Mouse (Mus musculus) hindbrain, postnatal 0 days (tissue): ENCODE measurements around the gene Fuz. TPM values are rescaled to one million over a fixed set of nuclear protein-coding genes. Genes with fewer than 3 reads are reported as not detected.

Experiments used
- ATAC-seq: fragments of 200-750 bp; cut with Nextera tagmentation; 2 replicates; pipeline ENCODE4 v1.8.0; 2017; ENCODE audit warnings: mild to moderate bottlenecking, moderate TSS enrichment, moderate library complexity
- DNase-seq: peaks from one replicate; pipeline ENCODE4 v3.0.0-alpha.2; 2015; ENCODE audit warnings: low spot score
- H3K27ac ChIP-seq: fragments of 300-500 bp; sonication (generic); 2 replicates; pipeline ENCODE4 v1.5.1; 2014; ENCODE audit warnings: mild to moderate bottlenecking
- H3K27me3 ChIP-seq: fragments of 300-500 bp; sonication (generic); 2 replicates; pipeline ENCODE4 v1.6.1; 2014; ENCODE audit warnings: low read length, mixed read lengths; ENCODE audit not compliant: insufficient read depth
- H3K36me3 ChIP-seq: fragments of 300-500 bp; sonication (generic); 2 replicates; pipeline ENCODE4 v1.6.1; 2014; ENCODE audit warnings: low read length, mixed read lengths; ENCODE audit not compliant: insufficient read depth
- H3K4me1 ChIP-seq: fragments of 300-500 bp; sonication (generic); 2 replicates; pipeline ENCODE4 v1.6.1; 2014; ENCODE audit warnings: antibody characterized with exemption, low read length, mixed read lengths; ENCODE audit not compliant: insufficient read depth
- H3K4me2 ChIP-seq: fragments of 300-500 bp; sonication (generic); 2 replicates; pipeline ENCODE4 v1.6.1; 2014; ENCODE audit warnings: low read depth, mild to moderate bottlenecking, low read length, moderate library complexity, mixed read lengths
- H3K4me3 ChIP-seq: fragments of 300-500 bp; sonication (generic); 2 replicates; pipeline ENCODE4 v1.5.1; 2014; ENCODE audit warnings: low read length
- H3K9ac ChIP-seq: fragments of 300-500 bp; sonication (generic); replicated peaks from 2 replicates; pipeline ENCODE4 v1.6.1; 2014; ENCODE audit warnings: mild to moderate bottlenecking, low read length, moderate library complexity, mixed read lengths
- H3K9me3 ChIP-seq: fragments of 300-500 bp; sonication (generic); 2 replicates; pipeline ENCODE4 v1.6.1; 2016; ENCODE audit warnings: low read length, mixed read lengths
- CTCF ChIP-seq: IDR thresholded peaks from 2 replicates; pipeline ENCODE4 v1.5.1; 2016; ENCODE audit warnings: antibody characterized with exemption, control low read depth, low read depth
- WGBS: fragments of 180-500 bp; shearing (Covaris S2); extraction: QIAGEN DNeasy Blood & Tissue Kit; methylation state at CpG from one replicate; pipeline ENCODE4 v1.1.7; 2014; 5-methylcytosine and 5-hydroxymethylcytosine counted together
- polyA plus RNA-seq: library from polyadenylated mRNA; unstranded; fragments of >200 nt; fragmentation: Nextera tagmentation; extraction: Ambion mirVana; gene quantifications from 2 replicates; pipeline ENCODE4 v1.2.1, GENCODE M21; 2015
- total RNA-seq: library from RNA; depleted of rRNA; stranded (reverse); fragments of >200 nt; gene quantifications from 2 replicates; pipeline ENCODE4 v1.2.3, GENCODE M21; 2014

Gene Fuz
- total and polyA plus RNA-seq, 2 experiments from 2014 or later, result 14.5 to 27.8 TPM

GRCm38 (mm10) chr7:44854356-44855031 is 41.4 kb upstream of the Fuz start:
- peaks cover 22% of the 10 kb centered on the region for H3K4me1 ChIP-seq
- H3K9ac ChIP-seq, result peak overlapping the region; percentile 59
- H3K27me3 ChIP-seq, result no peaks in the 10 kb centered on the region
- H3K27ac ChIP-seq, result peak overlapping the region; percentile 91
- peak overlapping the region; percentile 41 for H3K4me3 ChIP-seq
- peak; percentile 4; the same call in 1 of the 2 replicates for ATAC-seq
- H3K9me3 ChIP-seq, result no peaks in the 10 kb centered on the region
- H3K36me3 ChIP-seq, result peaks cover 13% of the 10 kb centered on the region; the same call in 1 of the 2 replicates
- WGBS, result 3% methylated on average over 45 of the region's 45 CpGs
- DNase-seq, result peak; percentile 79
- TF ChIP-seq CTCF, result no peak
- H3K4me2 ChIP-seq, result peak overlapping the region; percentile 72

GRCm38 (mm10) chr7:44855036-44855435 is 40.8 kb upstream of the Fuz start:
- 30% methylated on average over 10 of the region's 10 CpGs for WGBS
- Histone ChIP-seq H3K36me3 (peaks cover 13% of the 10 kb centered on the region; the same call in 1 of the 2 replicates), H3K27ac (peak overlapping the region; percentile 91), H3K9ac (peak overlapping the region; percentile 59), H3K4me1 (peaks cover 22% of the 10 kb centered on the region), H3K27me3 (no peaks in the 10 kb centered on the region), H3K4me2 (peak overlapping the region; percentile 72), H3K9me3 (no peaks in the 10 kb centered on the region), H3K4me3 (peak overlapping the region; percentile 41)
- DNase-seq (no peak), ATAC-seq (no peak)
- no peak for TF ChIP-seq CTCF

GRCm38 (mm10) chr7:44856265-44856916 is 39.5 kb upstream of the Fuz start:
- no peak overlapping the region; the same call in 1 of the 2 replicates for H3K9ac ChIP-seq

GRCm38 (mm10) chr7:44857042-44857552 is 38.8 kb upstream of the Fuz start, which contains the start of gene Pnkp:
Pnkp (plus strand) TSS chr7:44857139.
- peak within 1 kb of the TSS; percentile 70 for H3K9ac ChIP-seq
- TF ChIP-seq CTCF, result peak; percentile 36
- H3K27ac ChIP-seq, result peak within 1 kb of the TSS; percentile 90
- peak; percentile 77 for ATAC-seq
- peak within 1 kb of the TSS; percentile 57 for H3K4me3 ChIP-seq
- H3K27me3 ChIP-seq, result no peaks in the 10 kb centered on the region
- H3K9me3 ChIP-seq, result no peaks in the 10 kb centered on the region
- peaks cover 12% of the 10 kb centered on the region for H3K4me1 ChIP-seq
- WGBS, result under 1% methylated on average over 32 of the region's 32 CpGs
- peak within 1 kb of the TSS; percentile 66 for H3K4me2 ChIP-seq
- DNase-seq, result peak; percentile 95
- peaks cover 9% of the 10 kb centered on the region; the same call in 1 of the 2 replicates for H3K36me3 ChIP-seq

More at GRCm38 (mm10) chr7:44856265-44856916, 39.5 kb upstream of the Fuz start:
- no peak for ATAC-seq
- no peak for DNase-seq
- Histone ChIP-seq H3K36me3 (peaks cover 13% of the 10 kb centered on the region), H3K4me2 (peak overlapping the region; percentile 66), H3K4me3 (peak overlapping the region; percentile 57), H3K27me3 (no peaks in the 10 kb centered on the region), H3K9me3 (no peaks in the 10 kb centered on the region), H3K4me1 (peaks cover 12% of the 10 kb centered on the region), H3K27ac (peak overlapping the region; percentile 90)
- WGBS, result 66% methylated on average over 9 of the region's 9 CpGs
- TF ChIP-seq CTCF, result no peak

- H3K36me3 ChIP-seq, result peaks cover 12% of the 10 kb centered on the region
- no peaks in the 10 kb centered on the region for H3K9me3 ChIP-seq
- H3K27ac ChIP-seq, result peak overlapping the region; percentile 90
- DNase-seq (peak; percentile 42), ATAC-seq (no peak)
- peaks cover 12% of the 10 kb centered on the region for H3K4me1 ChIP-seq
- H3K4me2 ChIP-seq, result peak overlapping the region; percentile 66
- peak overlapping the region; percentile 70 for H3K9ac ChIP-seq
- no peaks in the 10 kb centered on the region for H3K27me3 ChIP-seq
- 32% methylated on average over 8 of the region's 8 CpGs for WGBS
- no peak for TF ChIP-seq CTCF
- H3K4me3 ChIP-seq, result peak overlapping the region; percentile 57
Observed at GRCm38 (mm10) chr7:44857905-44858304, 38.0 kb upstream of the Fuz start.

- WGBS, result 88% methylated on average over 11 of the region's 11 CpGs
- ATAC-seq (no peak), DNase-seq (no peak)
- no peak for TF ChIP-seq CTCF
- Histone ChIP-seq H3K9ac (no peak overlapping the region), H3K36me3 (peaks cover 27% of the 10 kb centered on the region), H3K9me3 (no peaks in the 10 kb centered on the region), H3K4me3 (no peak overlapping the region), H3K27me3 (no peaks in the 10 kb centered on the region), H3K4me2 (no peak overlapping the region), H3K27ac (no peak overlapping the region), H3K4me1 (peaks cover 12% of the 10 kb centered on the region)
Observed at GRCm38 (mm10) chr7:44859896-44860295, 36.0 kb upstream of the Fuz start.
